Mouse (Mus musculus) liver, embryonic 11.5 days (tissue): ENCODE measurements around the gene Fam161b. TPM values are rescaled to one million over a fixed set of nuclear protein-coding genes. Genes with fewer than 3 reads are reported as not detected.
A peak's percentile ranks its signal among the peaks of the same experiment; 100 is the strongest.
"Not testable (repeated sequence)": the region's sequence is repeated elsewhere in the genome, so short reads cannot be mapped to it uniquely, and the experiment has no call there.

ENCODE experiments used
- ATAC-seq: fragments of 200-750 bp; cut with Nextera tagmentation; replicated peaks from 2 replicates; pipeline ENCODE4 v1.8.0; 2017; ENCODE audit warnings: moderate number of reproducible peaks, mild to moderate bottlenecking, moderate TSS enrichment, moderate library complexity; ENCODE audit not compliant: low FRiP score
- DNase-seq: peaks from one replicate; pipeline ENCODE4 v3.0.0-alpha.2; 2017; ENCODE audit warnings: low spot score
- H3K27ac ChIP-seq: fragments of 300-500 bp; sonication (generic); 2 replicates; pipeline ENCODE4 v1.5.1; 2014; ENCODE audit warnings: mild to moderate bottlenecking, low read depth, low read length, control low read depth
- H3K27me3 ChIP-seq: fragments of 300-500 bp; sonication (generic); replicated peaks from 2 replicates; pipeline ENCODE4 v1.6.1; 2014; ENCODE audit warnings: low read length, mixed read lengths; ENCODE audit not compliant: control insufficient read depth, insufficient read depth
- H3K36me3 ChIP-seq: fragments of 300-500 bp; sonication (generic); 2 replicates; pipeline ENCODE4 v1.6.1; 2014; ENCODE audit warnings: mild to moderate bottlenecking, low read length, moderate library complexity, mixed read lengths; ENCODE audit not compliant: control insufficient read depth, insufficient read depth
- H3K4me1 ChIP-seq: fragments of 300-500 bp; sonication (generic); replicated peaks from 2 replicates; pipeline ENCODE4 v1.6.1; 2014; ENCODE audit warnings: low read length, mixed read lengths; ENCODE audit not compliant: control insufficient read depth, insufficient read depth
- H3K4me2 ChIP-seq: fragments of 300-500 bp; sonication (generic); 2 replicates; pipeline ENCODE4 v1.6.1; 2014; ENCODE audit warnings: mild to moderate bottlenecking, control low read depth, moderate library complexity
- H3K4me3 ChIP-seq: fragments of 300-500 bp; sonication (generic); 2 replicates; pipeline ENCODE4 v1.5.1; 2014; ENCODE audit warnings: low read depth, low read length, control low read depth
- H3K9ac ChIP-seq: fragments of 300-500 bp; sonication (generic); 2 replicates; pipeline ENCODE4 v1.6.1; 2014; ENCODE audit warnings: low read depth, low read length, control low read depth
- H3K9me3 ChIP-seq: fragments of 300-500 bp; sonication (generic); 2 replicates; pipeline ENCODE4 v1.6.1; 2016; ENCODE audit warnings: low read length, inconsistent platforms, mixed read lengths; ENCODE audit not compliant: control insufficient read depth
- WGBS: fragments of 180-500 bp; shearing (Covaris S2); extraction: QIAGEN DNeasy Blood & Tissue Kit; methylation state at CpG from one replicate; pipeline ENCODE4 v1.1.7; 2014; 5-methylcytosine and 5-hydroxymethylcytosine counted together
- polyA plus RNA-seq: library from polyadenylated mRNA; unstranded; fragments of >200 nt; fragmentation: Nextera tagmentation; extraction: Ambion mirVana; gene quantifications from 2 replicates; pipeline ENCODE4 v1.2.1, GENCODE M21; 2014

Fam161b gene
- polyA plus RNA-seq, 1 experiment from 2014 or later, result 4.9 TPM

- Histone ChIP-seq H3K27ac (no peak overlapping the region), H3K9ac (no peak overlapping the region), H3K4me1 (peaks cover 28% of the 10 kb centered on the region), H3K9me3 (no peaks in the 10 kb centered on the region), H3K36me3 (peaks cover 12% of the 10 kb centered on the region), H3K4me2 (no peak overlapping the region), H3K27me3 (no peaks in the 10 kb centered on the region), H3K4me3 (no peak overlapping the region)
- 72% methylated on average over 9 of the region's 9 CpGs for WGBS
- ATAC-seq (no peak), DNase-seq (no peak)
Measured at GRCm38 (mm10) chr12:84364291-84364690, 2.7 kb upstream of the Fam161b start.

GRCm38 (mm10) chr12:84362872-84363271 is 1.2 kb upstream of the Fam161b start:
- DNase-seq (no peak), ATAC-seq (no peak)
- H3K36me3 ChIP-seq, result peaks cover 8% of the 10 kb centered on the region; the same call in 1 of the 2 replicates
- H3K27me3 ChIP-seq, result no peaks in the 10 kb centered on the region
- peak overlapping the region; percentile 84 for H3K4me2 ChIP-seq
- WGBS, result 37% methylated on average over 2 of the region's 2 CpGs
- no peak overlapping the region for H3K9ac ChIP-seq
- no peak overlapping the region for H3K27ac ChIP-seq
- peak overlapping the region; percentile 95 for H3K4me3 ChIP-seq
- no peaks in the 10 kb centered on the region for H3K9me3 ChIP-seq
- peaks cover 35% of the 10 kb centered on the region for H3K4me1 ChIP-seq

- H3K4me1 ChIP-seq, result peaks cover 33% of the 10 kb centered on the region
- peak overlapping the region; percentile 55 for H3K4me2 ChIP-seq
- 0 out of 2 replicates have a peak, but pooled peaks have one; percentile 50 for ATAC-seq
- 50% methylated on average over 2 of the region's 2 CpGs for WGBS
- 0 out of 2 replicates have a peak overlapping the region, but pooled peaks have one; percentile 10 for H3K4me3 ChIP-seq
- not testable (repeated sequence) for DNase-seq, H3K9me3 ChIP-seq, H3K27me3 ChIP-seq, H3K36me3 ChIP-seq, H3K9ac ChIP-seq
- H3K27ac ChIP-seq, result peak overlapping the region; percentile 81
Measured at GRCm38 (mm10) chr12:84358699-84359098, 2.9 kb downstream of the Fam161b start.

GRCm38 (mm10) chr12:84347192-84347591 is 14.4 kb downstream of the Fam161b start:
- Histone ChIP-seq H3K27ac (no peak overlapping the region), H3K4me2 (no peak overlapping the region), H3K36me3 (peaks cover 13% of the 10 kb centered on the region; the same call in 1 of the 2 replicates), H3K9ac (no peak overlapping the region), H3K9me3 (no peaks in the 10 kb centered on the region), H3K27me3 (no peaks in the 10 kb centered on the region), H3K4me1 (no peaks in the 10 kb centered on the region), H3K4me3 (no peak overlapping the region)
- no peak for DNase-seq
- 44% methylated on average over 2 of the region's 2 CpGs for WGBS
- ATAC-seq, result no peak; the same call in 1 of the 2 replicates

GRCm38 (mm10) chr12:84336963-84337625 is 24.5 kb downstream of the Fam161b start:
- no peak overlapping the region for H3K4me2 ChIP-seq
- WGBS, result 65% methylated on average over 11 of the region's 11 CpGs
- H3K27ac ChIP-seq, result no peak overlapping the region
- no peaks in the 10 kb centered on the region for H3K9me3 ChIP-seq
- DNase-seq (no peak), ATAC-seq (no peak)
- H3K27me3 ChIP-seq, result no peaks in the 10 kb centered on the region
- H3K4me3 ChIP-seq, result no peak overlapping the region
- H3K36me3 ChIP-seq, result peaks cover 31% of the 10 kb centered on the region
- H3K4me1 ChIP-seq, result no peaks in the 10 kb centered on the region
- H3K9ac ChIP-seq, result no peak overlapping the region

GRCm38 (mm10) chr12:84327111-84327512 is 34.5 kb downstream of the Fam161b start:
- Histone ChIP-seq H3K36me3 (peaks cover 27% of the 10 kb centered on the region), H3K27me3 (no peaks in the 10 kb centered on the region), H3K9me3 (no peaks in the 10 kb centered on the region), H3K4me3 (no peak overlapping the region), H3K4me2 (no peak overlapping the region), H3K4me1 (no peaks in the 10 kb centered on the region), H3K27ac (no peak overlapping the region), H3K9ac (no peak overlapping the region)
- 83% methylated on average over 4 of the region's 4 CpGs for WGBS
- no peak for ATAC-seq
- no peak for DNase-seq

- 0 out of 2 replicates have a peak, but pooled peaks cover 2% of the 10 kb centered on the region for H3K36me3 ChIP-seq
- H3K4me3 ChIP-seq, result peak within 1 kb of the TSS; percentile 94
- H3K4me2 ChIP-seq, result peak within 1 kb of the TSS; percentile 90
- under 1% methylated on average over 77 of the region's 77 CpGs for WGBS
- H3K4me1 ChIP-seq, result peaks cover 23% of the 10 kb centered on the region
- peak within 1 kb of the TSS; percentile 94 for H3K9ac ChIP-seq
- H3K9me3 ChIP-seq, result no peaks in the 10 kb centered on the region
- DNase-seq (peak; percentile 86), ATAC-seq (peak; percentile 90)
- no peaks in the 10 kb centered on the region for H3K27me3 ChIP-seq
- peak within 1 kb of the TSS; percentile 78 for H3K27ac ChIP-seq
Measured at GRCm38 (mm10) chr12:84316721-84317621, 44.7 kb downstream of the Fam161b start, which contains the start of gene Zfp410. Gene Zfp410 (plus strand): TSS chr12:84316852.

GRCm38 (mm10) chr12:84316006-84316405 is 45.6 kb downstream of the Fam161b start:
- ATAC-seq (no peak), DNase-seq (no peak)
- H3K27ac ChIP-seq, result peak overlapping the region; percentile 78
- H3K9ac ChIP-seq, result peak overlapping the region; percentile 94
- peak overlapping the region; percentile 94 for H3K4me3 ChIP-seq
- H3K4me2 ChIP-seq, result peak overlapping the region; percentile 90
- no peaks in the 10 kb centered on the region for H3K27me3 ChIP-seq
- 45% methylated on average over 7 of the region's 7 CpGs for WGBS
- peaks cover 19% of the 10 kb centered on the region for H3K4me1 ChIP-seq
- H3K9me3 ChIP-seq, result no peaks in the 10 kb centered on the region
- 0 out of 2 replicates have a peak, but pooled peaks cover 2% of the 10 kb centered on the region for H3K36me3 ChIP-seq
